Mouse (Mus musculus) forebrain, embryonic 16.5 days (tissue): ENCODE measurements at regions not wholly inside any gene's neighbourhood (a gene's known extent, or its start where the extent isn't known, plus 50 kb on each side); places are given as distances from the start of the nearest gene placed in this dataset.

Experiments
- ATAC-seq: fragments of 200-750 bp; cut with Nextera tagmentation; 2 replicates; pipeline ENCODE4 v1.8.0; 2017; ENCODE audit warnings: mild to moderate bottlenecking, moderate library complexity
- H3K27ac ChIP-seq: fragments of 300-500 bp; sonication (generic); 2 replicates; pipeline ENCODE4 v1.5.1; 2014; ENCODE audit warnings: low read length, control low read depth
- H3K27me3 ChIP-seq: fragments of 300-500 bp; sonication (generic); replicated peaks from 2 replicates; pipeline ENCODE4 v1.6.1; 2014; ENCODE audit warnings: low read length; ENCODE audit not compliant: control insufficient read depth, insufficient read depth
- H3K36me3 ChIP-seq: fragments of 300-500 bp; sonication (generic); 2 replicates; pipeline ENCODE4 v1.6.1; 2014; ENCODE audit not compliant: control insufficient read depth, insufficient read depth
- H3K4me1 ChIP-seq: fragments of 300-500 bp; sonication (generic); replicated peaks from 2 replicates; pipeline ENCODE4 v1.6.1; 2014; ENCODE audit warnings: low read length; ENCODE audit not compliant: control insufficient read depth, insufficient read depth
- H3K4me2 ChIP-seq: fragments of 300-500 bp; sonication (generic); 2 replicates; pipeline ENCODE4 v1.6.1; 2014; ENCODE audit warnings: mild to moderate bottlenecking, low read length, control low read depth
- H3K4me3 ChIP-seq: fragments of 300-500 bp; sonication (generic); replicated peaks from 2 replicates; pipeline ENCODE4 v1.5.1; 2014; ENCODE audit warnings: mild to moderate bottlenecking, low read length, control low read depth
- H3K9ac ChIP-seq: fragments of 300-500 bp; sonication (generic); replicated peaks from 2 replicates; pipeline ENCODE4 v1.6.1; 2014; ENCODE audit warnings: low read depth, low read length, control low read depth
- H3K9me3 ChIP-seq: fragments of 300-500 bp; sonication (generic); 2 replicates; pipeline ENCODE4 v1.6.1; 2016; ENCODE audit warnings: low read length; ENCODE audit not compliant: control insufficient read depth
- WGBS: fragments of 180-500 bp; shearing (Covaris S2); extraction: QIAGEN DNeasy Blood & Tissue Kit; methylation state at CpG from one replicate; pipeline ENCODE4 v1.1.7; 2014; 5-methylcytosine and 5-hydroxymethylcytosine counted together

- ATAC-seq, result no peak
- Histone ChIP-seq H3K4me3 (no peak overlapping the region), H3K9ac (no peak overlapping the region), H3K4me1 (no peaks in the 10 kb centered on the region), H3K4me2 (no peak overlapping the region), H3K27ac (no peak overlapping the region), H3K27me3 (no peaks in the 10 kb centered on the region), H3K9me3 (no peaks in the 10 kb centered on the region), H3K36me3 (no peaks in the 10 kb centered on the region)
Observed at GRCm38 (mm10) chr4:93935692-93936091, 600.4 kb upstream of the Tusc1 start.

- H3K9me3 ChIP-seq, result no peaks in the 10 kb centered on the region
- H3K9ac ChIP-seq, result no peak overlapping the region
- H3K27me3 ChIP-seq, result no peaks in the 10 kb centered on the region
- H3K4me1 ChIP-seq, result no peaks in the 10 kb centered on the region
- H3K4me3 ChIP-seq, result no peak overlapping the region
- no peak overlapping the region for H3K27ac ChIP-seq
- WGBS, result 94% methylated on average over 7 of the region's 7 CpGs
- H3K4me2 ChIP-seq, result no peak overlapping the region
- ATAC-seq, result no peak
- no peaks in the 10 kb centered on the region for H3K36me3 ChIP-seq
Observed at GRCm38 (mm10) chr4:93927117-93927516, 591.8 kb upstream of the Tusc1 start.

GRCm38 (mm10) chr4:93924402-93924801 lies 589.1 kb upstream of the Tusc1 start:
- Histone ChIP-seq H3K4me1 (no peaks in the 10 kb centered on the region), H3K27me3 (no peaks in the 10 kb centered on the region), H3K4me2 (no peak overlapping the region), H3K9ac (no peak overlapping the region), H3K36me3 (no peaks in the 10 kb centered on the region), H3K9me3 (no peaks in the 10 kb centered on the region), H3K4me3 (no peak overlapping the region), H3K27ac (no peak overlapping the region)
- ATAC-seq, result no peak
- 85% methylated on average over 1 of the region's 1 CpGs for WGBS

- H3K36me3 ChIP-seq, result no peaks in the 10 kb centered on the region
- no peaks in the 10 kb centered on the region for H3K4me1 ChIP-seq
- 94% methylated on average over 11 of the region's 11 CpGs for WGBS
- ATAC-seq, result no peak
- no peak overlapping the region for H3K27ac ChIP-seq
- H3K4me2 ChIP-seq, result no peak overlapping the region
- no peaks in the 10 kb centered on the region for H3K9me3 ChIP-seq
- no peak overlapping the region for H3K9ac ChIP-seq
- H3K4me3 ChIP-seq, result no peak overlapping the region
- H3K27me3 ChIP-seq, result no peaks in the 10 kb centered on the region
Observed at GRCm38 (mm10) chr4:93886631-93887030, 551.3 kb upstream of the Tusc1 start.

- WGBS, result 70% methylated on average over 3 of the region's 3 CpGs
Observed at GRCm38 (mm10) chr4:93881318-93881717, 546.0 kb upstream of the Tusc1 start.

DNA sequence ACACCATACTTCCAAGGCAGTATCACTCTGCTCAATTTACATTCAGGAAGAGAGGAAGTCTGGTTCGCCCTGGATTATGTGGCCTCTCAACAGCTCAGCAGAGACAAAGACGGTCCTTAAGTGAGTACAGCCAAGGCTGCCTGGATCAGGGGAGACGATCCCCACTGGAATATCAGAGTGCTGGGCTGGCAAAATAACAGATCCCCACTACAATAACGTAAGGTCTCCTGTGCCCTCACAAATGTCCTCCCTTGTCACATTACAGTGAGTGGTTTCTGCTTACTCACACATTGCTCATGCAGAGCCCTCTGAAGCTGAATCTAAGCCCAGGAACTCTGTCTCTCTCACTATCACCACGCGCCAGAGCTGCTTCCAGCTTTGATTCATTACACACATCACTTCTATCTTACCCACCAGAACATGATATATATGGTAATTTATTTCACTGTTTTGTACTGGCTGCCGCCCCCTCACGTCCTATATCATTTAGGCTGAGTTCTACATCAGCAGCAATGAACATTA lies 544.1 kb upstream of the Tusc1 start:
- WGBS, result 67% methylated on average over 8 of the region's 8 CpGs
- no peaks in the 10 kb centered on the region for H3K36me3 ChIP-seq
- no peak overlapping the region for H3K9ac ChIP-seq
- H3K27ac ChIP-seq, result no peak overlapping the region
- H3K9me3 ChIP-seq, result no peaks in the 10 kb centered on the region
- peak; percentile 65 for ATAC-seq
- H3K4me3 ChIP-seq, result no peak overlapping the region
- no peak overlapping the region for H3K4me2 ChIP-seq
- no peaks in the 10 kb centered on the region for H3K4me1 ChIP-seq
- no peaks in the 10 kb centered on the region for H3K27me3 ChIP-seq

More at GRCm38 (mm10) chr4:93881318-93881717, 546.0 kb upstream of the Tusc1 start:
- Histone ChIP-seq H3K27me3 (no peaks in the 10 kb centered on the region), H3K27ac (no peak overlapping the region), H3K4me3 (no peak overlapping the region), H3K9ac (no peak overlapping the region), H3K4me1 (no peaks in the 10 kb centered on the region), H3K36me3 (no peaks in the 10 kb centered on the region), H3K4me2 (no peak overlapping the region), H3K9me3 (no peaks in the 10 kb centered on the region)
- ATAC-seq, result no peak

- H3K36me3 ChIP-seq, result no peaks in the 10 kb centered on the region
- H3K9ac ChIP-seq, result no peak overlapping the region
- no peak for ATAC-seq
- WGBS, result 9% methylated on average over 3 of the region's 3 CpGs
- H3K4me3 ChIP-seq, result no peak overlapping the region
- no peak overlapping the region for H3K4me2 ChIP-seq
- no peak overlapping the region for H3K27ac ChIP-seq
- no peaks in the 10 kb centered on the region for H3K9me3 ChIP-seq
- H3K4me1 ChIP-seq, result no peaks in the 10 kb centered on the region
- no peaks in the 10 kb centered on the region for H3K27me3 ChIP-seq
Observed at GRCm38 (mm10) chr4:93873271-93873670, 538.0 kb upstream of the Tusc1 start.

- Histone ChIP-seq H3K4me1 (no peaks in the 10 kb centered on the region), H3K4me3 (no peak overlapping the region), H3K27ac (no peak overlapping the region), H3K4me2 (no peak overlapping the region), H3K9ac (no peak overlapping the region), H3K36me3 (no peaks in the 10 kb centered on the region), H3K9me3 (no peaks in the 10 kb centered on the region), H3K27me3 (no peaks in the 10 kb centered on the region)
- ATAC-seq, result no peak
- WGBS, result 83% methylated on average over 3 of the region's 3 CpGs
Observed at GRCm38 (mm10) chr4:93853451-93853850, 518.1 kb upstream of the Tusc1 start.

DNA sequence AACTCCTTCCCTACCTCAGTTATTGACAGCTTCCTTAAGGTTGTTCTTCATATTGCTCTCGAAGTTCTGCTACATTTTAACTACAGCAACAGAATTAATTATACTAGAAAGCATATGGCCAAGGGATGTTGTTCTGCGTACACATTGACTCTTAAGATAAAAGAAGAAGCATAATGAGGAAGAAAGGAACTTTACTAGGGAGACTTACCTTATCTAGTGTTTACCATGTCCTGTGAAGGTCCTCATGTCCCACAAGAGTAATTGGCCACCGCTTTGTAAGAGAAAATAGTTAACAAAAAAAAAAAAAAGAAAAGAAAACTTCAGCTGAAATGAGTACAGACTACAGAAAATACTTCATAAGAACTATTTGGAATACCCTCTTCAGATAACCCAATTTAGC lies 513.9 kb upstream of the Tusc1 start:
- Histone ChIP-seq H3K27ac (no peak overlapping the region), H3K9me3 (no peaks in the 10 kb centered on the region), H3K4me2 (no peak overlapping the region), H3K27me3 (no peaks in the 10 kb centered on the region), H3K9ac (no peak overlapping the region), H3K4me1 (no peaks in the 10 kb centered on the region), H3K4me3 (no peak overlapping the region), H3K36me3 (no peaks in the 10 kb centered on the region)
- no peak for ATAC-seq
- 66% methylated on average over 3 of the region's 3 CpGs for WGBS

DNA sequence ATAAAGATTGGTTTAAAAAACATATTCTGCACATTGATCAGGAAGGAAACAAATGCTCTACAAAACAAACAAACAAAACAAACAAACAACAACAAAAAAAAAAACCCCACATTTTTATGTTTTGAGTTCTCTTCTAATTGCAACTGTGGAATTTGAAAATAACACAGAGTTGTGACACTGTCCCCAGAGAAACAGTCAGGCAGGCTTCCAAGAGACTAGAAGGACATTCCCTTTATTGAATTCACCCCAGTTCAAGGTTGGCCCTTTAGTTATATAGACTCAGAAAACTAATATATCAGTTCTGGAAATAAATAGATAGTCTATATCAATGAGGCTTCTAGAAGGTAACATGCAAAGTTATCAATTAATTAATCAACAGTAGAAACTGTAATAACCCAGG lies 495.4 kb upstream of the Tusc1 start:
- H3K4me1 ChIP-seq, result no peaks in the 10 kb centered on the region
- H3K4me3 ChIP-seq, result no peak overlapping the region
- H3K36me3 ChIP-seq, result no peaks in the 10 kb centered on the region
- H3K9ac ChIP-seq, result no peak overlapping the region
- no peaks in the 10 kb centered on the region for H3K9me3 ChIP-seq
- H3K27me3 ChIP-seq, result no peaks in the 10 kb centered on the region
- H3K4me2 ChIP-seq, result no peak overlapping the region
- ATAC-seq, result no peak
- no peak overlapping the region for H3K27ac ChIP-seq
